Mouse (Mus musculus): ENCODE measurements around the gene Tnpo3. TPM values are rescaled to one million over a fixed set of nuclear protein-coding genes. Genes with fewer than 3 reads are reported as not detected.

Tnpo3 gene
- polyA plus RNA-seq (2014; fragmentation: Nextera tagmentation; extraction: Ambion mirVana): 96.1 and 99.3 TPM in 2 replicates

GRCm38 (mm10) chr6:29609111-29610019 is at the start of gene Tnpo3:
Gene Tnpo3 (minus strand): TSS chr6:29609887.
- Histone ChIP-seq H3K36me3 (ENCODE audit: insufficient read depth) (no peaks in the 10 kb centered on the region), H3K9ac (peak within 1 kb of the TSS; percentile 93), H3K27me3 (ENCODE audit: insufficient read depth, low read length) (no peaks in the 10 kb centered on the region), H3K4me3 (ENCODE audit: low read depth, low read length) (peak within 1 kb of the TSS; percentile 99), H3K27ac (ENCODE audit: low read depth) (peak within 1 kb of the TSS; percentile 90), H3K9me3 (ENCODE audit: low read depth, low read length) (no peaks in the 10 kb centered on the region), H3K4me2 (peak within 1 kb of the TSS; percentile 82), H3K4me1 (ENCODE audit: insufficient read depth) (0 out of 2 replicates have a peak, but pooled peaks cover 6% of the 10 kb centered on the region)
- DNase-seq: peak; percentile 96
- ATAC-seq (ENCODE audit: insufficient read depth): peak; percentile 99
- under 1% methylated on average over 67 of the region's 67 CpGs for WGBS
- no peak for TF ChIP-seq CTCF (IDR thresholded peaks at IDR 0.05; ENCODE audit: low read depth)

GRCm38 (mm10) chr6:29658626-29659475 is 49.2 kb upstream of the Tnpo3 start:
- no peaks in the 10 kb centered on the region for H3K36me3 ChIP-seq (ENCODE audit: insufficient read depth)
- no peak for TF ChIP-seq CTCF (IDR thresholded peaks at IDR 0.05; ENCODE audit: low read depth)
- H3K4me1 ChIP-seq (ENCODE audit: insufficient read depth): no peaks in the 10 kb centered on the region
- no peak overlapping the region for H3K4me3 ChIP-seq (ENCODE audit: low read depth, low read length)
- 71% methylated on average over 3 of the region's 3 CpGs for WGBS
- H3K9ac ChIP-seq: no peak overlapping the region
- no peak overlapping the region for H3K4me2 ChIP-seq
- DNase-seq (no peak), ATAC-seq (ENCODE audit: insufficient read depth) (no peak)
- H3K27me3 ChIP-seq (ENCODE audit: insufficient read depth, low read length): no peaks in the 10 kb centered on the region
- no peaks in the 10 kb centered on the region for H3K9me3 ChIP-seq (ENCODE audit: low read depth, low read length)
- H3K27ac ChIP-seq (ENCODE audit: low read depth): no peak overlapping the region

GRCm38 (mm10) chr6:29653271-29653670 is 43.6 kb upstream of the Tnpo3 start:
- no peaks in the 10 kb centered on the region for H3K36me3 ChIP-seq (ENCODE audit: insufficient read depth)
- H3K9ac ChIP-seq: no peak overlapping the region
- H3K4me3 ChIP-seq (ENCODE audit: low read depth, low read length): no peak overlapping the region
- H3K27me3 ChIP-seq (ENCODE audit: insufficient read depth, low read length): no peaks in the 10 kb centered on the region
- no peak for ATAC-seq (ENCODE audit: insufficient read depth)
- no peak overlapping the region for H3K4me2 ChIP-seq
- H3K4me1 ChIP-seq (ENCODE audit: insufficient read depth): no peaks in the 10 kb centered on the region
- no peaks in the 10 kb centered on the region for H3K9me3 ChIP-seq (ENCODE audit: low read depth, low read length)
- no peak for DNase-seq
- no peak for TF ChIP-seq CTCF (IDR thresholded peaks at IDR 0.05; ENCODE audit: low read depth)
- no peak overlapping the region for H3K27ac ChIP-seq (ENCODE audit: low read depth)

GRCm38 (mm10) chr6:29650170-29650549 is 40.5 kb upstream of the Tnpo3 start:
- Histone ChIP-seq H3K36me3 (ENCODE audit: insufficient read depth) (no peaks in the 10 kb centered on the region), H3K27ac (ENCODE audit: low read depth) (no peak overlapping the region), H3K4me1 (ENCODE audit: insufficient read depth) (no peaks in the 10 kb centered on the region), H3K4me2 (no peak overlapping the region), H3K27me3 (ENCODE audit: insufficient read depth, low read length) (no peaks in the 10 kb centered on the region), H3K9ac (no peak overlapping the region), H3K4me3 (ENCODE audit: low read depth, low read length) (no peak overlapping the region), H3K9me3 (ENCODE audit: low read depth, low read length) (no peaks in the 10 kb centered on the region)
- WGBS: 67% methylated on average over 10 of the region's 10 CpGs
- TF ChIP-seq CTCF (IDR thresholded peaks at IDR 0.05; ENCODE audit: low read depth): no peak
- DNase-seq: no peak
- no peak for ATAC-seq (ENCODE audit: insufficient read depth)

GRCm38 (mm10) chr6:29649494-29650169 is 39.9 kb upstream of the Tnpo3 start:
- ATAC-seq (ENCODE audit: insufficient read depth): 0 out of 2 replicates have a peak, but pooled peaks have one; percentile 62
- no peak overlapping the region for H3K4me3 ChIP-seq (ENCODE audit: low read depth, low read length)
- peak; percentile 94 for DNase-seq
- TF ChIP-seq CTCF (IDR thresholded peaks at IDR 0.05; ENCODE audit: low read depth): peak; percentile 98
- no peaks in the 10 kb centered on the region for H3K4me1 ChIP-seq (ENCODE audit: insufficient read depth)
- H3K4me2 ChIP-seq: no peak overlapping the region
- WGBS: 29% methylated on average over 14 of the region's 14 CpGs
- H3K27ac ChIP-seq (ENCODE audit: low read depth): no peak overlapping the region
- no peak overlapping the region for H3K9ac ChIP-seq
- H3K27me3 ChIP-seq (ENCODE audit: insufficient read depth, low read length): no peaks in the 10 kb centered on the region
- no peaks in the 10 kb centered on the region for H3K36me3 ChIP-seq (ENCODE audit: insufficient read depth)
- H3K9me3 ChIP-seq (ENCODE audit: low read depth, low read length): no peaks in the 10 kb centered on the region

GRCm38 (mm10) chr6:29641816-29642215 is 32.1 kb upstream of the Tnpo3 start:
- Histone ChIP-seq H3K4me3 (ENCODE audit: low read depth, low read length) (no peak overlapping the region), H3K4me1 (ENCODE audit: insufficient read depth) (no peaks in the 10 kb centered on the region), H3K27me3 (ENCODE audit: insufficient read depth, low read length) (no peaks in the 10 kb centered on the region), H3K9me3 (ENCODE audit: low read depth, low read length) (no peaks in the 10 kb centered on the region), H3K36me3 (ENCODE audit: insufficient read depth) (no peaks in the 10 kb centered on the region), H3K9ac (no peak overlapping the region), H3K27ac (ENCODE audit: low read depth) (no peak overlapping the region), H3K4me2 (no peak overlapping the region)
- DNase-seq (no peak), ATAC-seq (ENCODE audit: insufficient read depth) (no peak)
- WGBS: 77% methylated on average over 4 of the region's 4 CpGs
- TF ChIP-seq CTCF (IDR thresholded peaks at IDR 0.05; ENCODE audit: low read depth): no peak
